Mouse (Mus musculus) hindbrain, embryonic 12.5 days (tissue): Measurements from ENCODE around the gene Nlrc5. TPM values are rescaled to one million over a fixed set of nuclear protein-coding genes. Genes with fewer than 3 reads are reported as not detected.
A peak's percentile ranks its signal among the peaks of the same experiment; 100 is the strongest.

Experiments used
- ATAC-seq: fragments of 200-750 bp; cut with Nextera tagmentation; 2 replicates; pipeline ENCODE4 v1.8.0; 2017; ENCODE audit warnings: moderate TSS enrichment; ENCODE audit not compliant: low FRiP score
- H3K27ac ChIP-seq: fragments of 300-500 bp; sonication (generic); 2 replicates; pipeline ENCODE4 v1.5.1; 2016; ENCODE audit warnings: mild to moderate bottlenecking
- H3K27me3 ChIP-seq: fragments of 300-500 bp; sonication (generic); 2 replicates; pipeline ENCODE4 v1.6.1; 2016; ENCODE audit warnings: mild to moderate bottlenecking
- H3K36me3 ChIP-seq: fragments of 300-500 bp; sonication (generic); 2 replicates; pipeline ENCODE4 v1.6.1; 2016; ENCODE audit warnings: mild to moderate bottlenecking
- H3K4me1 ChIP-seq: fragments of 300-500 bp; sonication (generic); 2 replicates; pipeline ENCODE4 v1.6.1; 2016
- H3K4me2 ChIP-seq: fragments of 300-500 bp; sonication (generic); replicated peaks from 2 replicates; pipeline ENCODE4 v1.6.1; 2016; ENCODE audit warnings: mild to moderate bottlenecking
- H3K4me3 ChIP-seq: fragments of 300-500 bp; sonication (generic); 2 replicates; pipeline ENCODE4 v1.5.1; 2016; ENCODE audit warnings: mild to moderate bottlenecking
- H3K9ac ChIP-seq: fragments of 300-500 bp; sonication (generic); 2 replicates; pipeline ENCODE4 v1.6.1; 2016; ENCODE audit warnings: mild to moderate bottlenecking, moderate library complexity
- H3K9me3 ChIP-seq: fragments of 300-500 bp; sonication (generic); replicated peaks from 2 replicates; pipeline ENCODE4 v1.6.1; 2016; ENCODE audit warnings: mild to moderate bottlenecking
- WGBS: fragments of 180-500 bp; shearing (Covaris S2); methylation state at CpG from one replicate; pipeline ENCODE4 v1.1.7; 2016; 5-methylcytosine and 5-hydroxymethylcytosine counted together
- polyA plus RNA-seq: library from polyadenylated mRNA; unstranded; fragments of >200 nt; fragmentation: Nextera tagmentation; extraction: Ambion mirVana; gene quantifications from 2 replicates; pipeline ENCODE4 v1.2.1, GENCODE M21; 2016

The Nlrc5 gene
- polyA plus RNA-seq, 1 experiment from 2014 or later = 0.06 TPM

- Histone ChIP-seq H3K27ac (no peak overlapping the region), H3K4me2 (no peak overlapping the region), H3K9ac (no peak overlapping the region), H3K36me3 (no peaks in the 10 kb centered on the region), H3K4me1 (peaks cover 20% of the 10 kb centered on the region), H3K9me3 (no peaks in the 10 kb centered on the region), H3K27me3 (peaks cover 51% of the 10 kb centered on the region), H3K4me3 (no peak overlapping the region)
- WGBS = 77% methylated on average over 2 of the region's 2 CpGs
- ATAC-seq = no peak
Measured at GRCm38 (mm10) chr8:94537456-94537855, 103.3 kb downstream of the Nlrc5 start.

GRCm38 (mm10) chr8:94540025-94540424 is 105.9 kb downstream of the Nlrc5 start:
- H3K9ac ChIP-seq = no peak overlapping the region
- no peaks in the 10 kb centered on the region for H3K9me3 ChIP-seq
- ATAC-seq = no peak
- no peak overlapping the region for H3K27ac ChIP-seq
- H3K27me3 ChIP-seq = peaks cover 25% of the 10 kb centered on the region
- no peak overlapping the region for H3K4me3 ChIP-seq
- H3K36me3 ChIP-seq = no peaks in the 10 kb centered on the region
- H3K4me1 ChIP-seq = peaks cover 6% of the 10 kb centered on the region
- H3K4me2 ChIP-seq = no peak overlapping the region
- 95% methylated on average over 2 of the region's 2 CpGs for WGBS

DNA sequence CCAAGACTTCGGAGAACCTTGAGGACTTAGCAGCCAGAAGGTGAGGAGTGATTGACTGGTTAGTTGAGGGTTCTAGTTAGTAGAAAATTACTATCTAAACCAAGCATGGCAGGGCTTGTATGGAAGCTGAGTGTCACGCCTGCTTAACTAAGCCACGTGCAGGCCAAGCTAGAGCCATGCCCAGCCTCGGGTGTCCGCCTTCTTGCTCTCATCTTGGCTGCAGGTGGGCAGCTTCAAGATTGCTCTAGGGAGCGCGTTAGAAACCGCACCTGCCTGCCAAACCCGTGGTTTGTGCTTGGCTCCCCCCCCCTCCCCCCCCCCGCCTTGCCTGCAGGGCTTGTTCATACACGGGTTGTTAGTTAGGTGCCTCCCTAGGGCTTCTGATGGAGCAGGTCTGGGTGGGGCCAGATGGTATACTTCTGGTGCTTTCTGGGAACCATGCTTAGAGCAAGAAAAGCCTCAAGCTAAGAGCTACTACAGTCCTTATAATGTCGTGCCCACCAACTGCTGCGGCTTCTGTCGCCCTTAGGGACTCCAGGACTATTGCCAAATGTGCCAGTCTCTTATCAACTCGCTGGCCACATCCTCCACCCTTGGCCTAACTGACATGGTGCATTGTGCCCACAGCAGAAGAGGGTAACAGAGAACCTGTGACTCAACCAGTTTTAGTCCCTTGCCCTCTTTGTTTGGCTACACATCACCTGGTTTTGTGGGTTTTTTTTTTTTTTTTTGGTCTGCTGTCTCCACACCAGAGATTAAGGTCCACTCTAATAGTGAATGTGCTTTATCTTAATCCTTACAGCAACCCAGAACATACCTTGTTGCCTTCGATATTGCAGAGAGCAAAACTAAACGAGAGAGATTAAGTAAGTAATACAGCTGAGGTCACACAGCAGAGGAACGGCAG is 107.0 kb downstream of the Nlrc5 start:
- ATAC-seq = no peak
- Histone ChIP-seq H3K36me3 (no peaks in the 10 kb centered on the region), H3K27me3 (peaks cover 14% of the 10 kb centered on the region), H3K9me3 (no peaks in the 10 kb centered on the region), H3K4me2 (no peak overlapping the region), H3K27ac (no peak overlapping the region), H3K4me1 (no peaks in the 10 kb centered on the region), H3K9ac (no peak overlapping the region), H3K4me3 (no peak overlapping the region)
- 75% methylated on average over 17 of the region's 18 CpGs for WGBS

DNA sequence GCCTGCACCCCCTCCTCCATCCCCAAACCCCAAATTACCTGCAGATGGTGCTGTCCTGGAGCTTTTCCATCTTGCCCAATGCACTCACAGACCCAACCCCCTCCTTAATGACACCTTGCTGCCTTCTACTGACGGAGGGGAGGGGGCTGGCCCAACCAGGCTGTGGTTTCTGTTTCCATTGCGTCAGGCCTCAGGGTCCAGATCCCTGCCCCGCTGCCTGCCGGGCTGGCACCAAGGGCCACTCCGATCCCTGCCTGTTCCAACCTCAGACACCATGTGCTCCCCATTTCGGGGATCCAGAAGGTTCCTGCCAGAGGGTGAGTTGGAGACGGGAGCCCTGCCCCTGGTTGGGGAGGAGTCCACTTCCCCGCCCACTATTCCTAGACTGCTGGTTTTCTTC is 109.8 kb downstream of the Nlrc5 start:
- H3K36me3 ChIP-seq = no peaks in the 10 kb centered on the region
- no peak for ATAC-seq
- H3K9me3 ChIP-seq = no peaks in the 10 kb centered on the region
- no peaks in the 10 kb centered on the region for H3K4me1 ChIP-seq
- no peak overlapping the region for H3K4me3 ChIP-seq
- no peak overlapping the region for H3K27ac ChIP-seq
- peaks cover 3% of the 10 kb centered on the region; the same call in 1 of the 2 replicates for H3K27me3 ChIP-seq
- H3K4me2 ChIP-seq = no peak overlapping the region
- H3K9ac ChIP-seq = no peak overlapping the region
- 68% methylated on average over 8 of the region's 8 CpGs for WGBS

GRCm38 (mm10) chr8:94549041-94549440 is 114.9 kb downstream of the Nlrc5 start:
- Histone ChIP-seq H3K9ac (no peak overlapping the region), H3K4me1 (peaks cover 22% of the 10 kb centered on the region), H3K4me3 (no peak overlapping the region), H3K27ac (no peak overlapping the region), H3K36me3 (no peaks in the 10 kb centered on the region), H3K9me3 (no peaks in the 10 kb centered on the region), H3K4me2 (no peak overlapping the region), H3K27me3 (peaks cover 16% of the 10 kb centered on the region; the same call in 1 of the 2 replicates)
- no peak for ATAC-seq
- 67% methylated on average over 5 of the region's 5 CpGs for WGBS

DNA sequence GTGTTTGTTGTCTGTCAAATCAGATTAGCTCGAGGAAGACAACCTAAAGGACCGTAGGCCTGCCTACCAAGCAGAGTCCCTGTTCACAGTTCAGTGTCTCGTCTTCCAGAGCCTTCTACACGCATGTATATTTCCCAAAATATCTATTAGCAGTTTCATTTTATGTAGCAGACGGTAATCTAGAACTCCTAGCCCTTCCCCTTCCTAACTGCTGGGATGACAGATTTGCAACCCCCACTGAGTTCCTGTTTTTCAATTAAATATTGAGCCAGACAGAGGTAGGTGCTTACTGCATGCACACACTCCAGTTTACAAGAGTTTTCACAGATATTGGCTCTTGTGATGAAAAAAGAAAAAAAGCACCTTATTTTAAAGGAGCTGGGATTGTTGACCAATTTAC is 115.3 kb downstream of the Nlrc5 start:
- WGBS = 66% methylated on average over 5 of the region's 5 CpGs
- H3K4me1 ChIP-seq = peaks cover 22% of the 10 kb centered on the region
- no peak overlapping the region for H3K4me2 ChIP-seq
- ATAC-seq = no peak
- no peaks in the 10 kb centered on the region for H3K9me3 ChIP-seq
- no peak overlapping the region for H3K4me3 ChIP-seq
- no peaks in the 10 kb centered on the region for H3K36me3 ChIP-seq
- H3K27me3 ChIP-seq = peaks cover 17% of the 10 kb centered on the region; the same call in 1 of the 2 replicates
- H3K9ac ChIP-seq = no peak overlapping the region
- H3K27ac ChIP-seq = no peak overlapping the region

- WGBS = 90% methylated on average over 5 of the region's 5 CpGs
- Histone ChIP-seq H3K4me1 (peaks cover 22% of the 10 kb centered on the region), H3K27me3 (peaks cover 22% of the 10 kb centered on the region; the same call in 1 of the 2 replicates), H3K4me3 (no peak overlapping the region), H3K9me3 (no peaks in the 10 kb centered on the region), H3K27ac (no peak overlapping the region), H3K4me2 (no peak overlapping the region), H3K9ac (no peak overlapping the region), H3K36me3 (no peaks in the 10 kb centered on the region)
- no peak for ATAC-seq
Measured at GRCm38 (mm10) chr8:94549998-94550397, 115.8 kb downstream of the Nlrc5 start.

GRCm38 (mm10) chr8:94551471-94552422 is 117.6 kb downstream of the Nlrc5 start:
- Histone ChIP-seq H3K4me1 (peaks cover 22% of the 10 kb centered on the region), H3K4me3 (no peak overlapping the region), H3K27ac (peak overlapping the region; percentile 66), H3K9ac (peak overlapping the region; percentile 27; the same call in 1 of the 2 replicates), H3K4me2 (0 out of 2 replicates have a peak overlapping the region, but pooled peaks have one; percentile 16), H3K36me3 (no peaks in the 10 kb centered on the region), H3K27me3 (peaks cover 26% of the 10 kb centered on the region; the same call in 1 of the 2 replicates), H3K9me3 (no peaks in the 10 kb centered on the region)
- WGBS = 32% methylated on average over 16 of the region's 17 CpGs
- peak; percentile 87 for ATAC-seq

- WGBS = 79% methylated on average over 2 of the region's 2 CpGs
- Histone ChIP-seq H3K9ac (no peak overlapping the region), H3K4me2 (no peak overlapping the region), H3K4me1 (peaks cover 22% of the 10 kb centered on the region), H3K27me3 (peaks cover 26% of the 10 kb centered on the region; the same call in 1 of the 2 replicates), H3K36me3 (no peaks in the 10 kb centered on the region), H3K4me3 (no peak overlapping the region), H3K27ac (0 out of 2 replicates have a peak overlapping the region, but pooled peaks have one; percentile 5), H3K9me3 (no peaks in the 10 kb centered on the region)
- ATAC-seq = no peak
Measured at GRCm38 (mm10) chr8:94552696-94553095, 118.5 kb downstream of the Nlrc5 start.

DNA sequence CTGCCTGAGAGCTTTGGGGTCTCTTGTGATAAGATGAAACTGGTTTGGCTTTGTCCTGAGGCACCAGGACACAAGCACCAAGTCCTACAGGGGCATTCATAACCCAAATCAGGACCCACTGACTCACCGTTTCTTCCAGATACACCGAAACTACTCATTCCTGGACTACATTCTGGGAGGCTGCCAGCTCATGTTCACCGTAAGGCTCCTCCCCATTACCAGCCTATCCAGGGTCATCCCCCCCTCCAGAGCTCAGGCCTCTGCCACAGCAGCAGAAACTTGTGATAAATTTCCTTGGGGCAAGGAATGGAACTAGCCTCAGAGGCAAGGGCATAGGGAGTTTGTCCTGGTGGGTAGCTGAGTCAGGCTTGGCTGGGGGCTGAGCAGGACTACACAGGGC is 123.1 kb downstream of the Nlrc5 start:
- no peak overlapping the region for H3K4me3 ChIP-seq
- H3K4me1 ChIP-seq = peaks cover 14% of the 10 kb centered on the region
- H3K27ac ChIP-seq = no peak overlapping the region
- no peak overlapping the region for H3K9ac ChIP-seq
- no peak for ATAC-seq
- H3K27me3 ChIP-seq = peaks cover 22% of the 10 kb centered on the region; the same call in 1 of the 2 replicates
- H3K36me3 ChIP-seq = no peaks in the 10 kb centered on the region
- WGBS = 84% methylated on average over 3 of the region's 3 CpGs
- no peak overlapping the region for H3K4me2 ChIP-seq
- H3K9me3 ChIP-seq = no peaks in the 10 kb centered on the region

- Histone ChIP-seq H3K4me2 (no peak overlapping the region), H3K27ac (no peak overlapping the region), H3K36me3 (no peaks in the 10 kb centered on the region), H3K27me3 (peaks cover 6% of the 10 kb centered on the region; the same call in 1 of the 2 replicates), H3K9ac (no peak overlapping the region), H3K9me3 (no peaks in the 10 kb centered on the region), H3K4me1 (peaks cover 11% of the 10 kb centered on the region), H3K4me3 (no peak overlapping the region)
- 41% methylated on average over 5 of the region's 5 CpGs for WGBS
- peak; percentile 86 for ATAC-seq
Measured at GRCm38 (mm10) chr8:94561256-94561655, 127.1 kb downstream of the Nlrc5 start.

DNA sequence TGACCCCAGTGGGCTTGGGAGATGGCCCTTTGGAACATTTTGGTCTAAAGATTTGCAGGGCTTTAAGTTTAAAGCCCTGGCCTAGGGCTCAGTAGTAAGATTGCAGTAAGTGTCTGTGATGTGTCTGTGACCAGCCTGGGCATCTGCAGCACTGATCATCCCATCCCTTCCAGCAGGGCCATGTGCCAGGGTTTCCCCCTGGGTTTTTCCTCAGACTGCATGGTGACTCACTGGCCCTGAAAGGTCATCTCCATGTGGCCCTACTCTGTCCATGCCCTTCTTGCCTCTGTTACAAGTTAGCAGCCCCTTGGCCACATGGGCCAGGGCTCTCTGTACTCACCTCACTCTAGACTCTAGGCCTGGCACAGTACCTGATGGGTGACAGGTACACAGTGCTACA is 130.3 kb downstream of the Nlrc5 start:
- Histone ChIP-seq H3K36me3 (no peaks in the 10 kb centered on the region), H3K4me2 (no peak overlapping the region), H3K4me3 (no peak overlapping the region), H3K9ac (no peak overlapping the region), H3K9me3 (no peaks in the 10 kb centered on the region), H3K27me3 (peaks cover 6% of the 10 kb centered on the region; the same call in 1 of the 2 replicates), H3K4me1 (peaks cover 27% of the 10 kb centered on the region), H3K27ac (no peak overlapping the region)
- ATAC-seq = no peak
